Mouse (Mus musculus): ENCODE results near the gene Tmub2. TPM values are rescaled to one million over a fixed set of nuclear protein-coding genes. Genes with fewer than 3 reads are reported as not detected.
"Not testable (repeated sequence)": the region's sequence is repeated elsewhere in the genome, so short reads cannot be mapped to it uniquely, and the experiment has no call there.

Gene Tmub2
- polyA plus RNA-seq, 1 experiment from 2014 or later: 30.9 TPM

- H3K36me3 ChIP-seq (ENCODE audit: inconsistent target): no peaks in the 10 kb centered on the region
- H3K79me2 ChIP-seq (ENCODE audit: inconsistent target): no peaks in the 10 kb centered on the region
- H3K4me3 ChIP-seq (ENCODE audit: inconsistent target): no peak overlapping the region
- 97% methylated on average over 7 of the region's 7 CpGs for WGBS (ENCODE audit: missing documents)
- H3K27ac ChIP-seq: no peak overlapping the region
These were observed 21.5 kb upstream of the Tmub2 start for GRCm38 (mm10) chr11:102263211-102263610.

- no peaks in the 10 kb centered on the region for H3K79me2 ChIP-seq (ENCODE audit: inconsistent target)
- H3K4me3 ChIP-seq (ENCODE audit: inconsistent target): no peak overlapping the region
- 89% methylated on average over 14 of the region's 14 CpGs for WGBS (ENCODE audit: missing documents)
- H3K27ac ChIP-seq: no peak overlapping the region
- H3K36me3 ChIP-seq (ENCODE audit: inconsistent target): no peaks in the 10 kb centered on the region
These were observed 18.9 kb upstream of the Tmub2 start for GRCm38 (mm10) chr11:102265816-102266215.

- WGBS (ENCODE audit: missing documents): 89% methylated on average over 8 of the region's 8 CpGs
- Histone ChIP-seq H3K4me3 (ENCODE audit: inconsistent target) (no peak overlapping the region), H3K79me2 (ENCODE audit: inconsistent target) (no peaks in the 10 kb centered on the region), H3K36me3 (ENCODE audit: inconsistent target) (no peaks in the 10 kb centered on the region), H3K27ac (no peak overlapping the region)
These were observed 17.9 kb upstream of the Tmub2 start for GRCm38 (mm10) chr11:102266631-102267355.

- 10% methylated on average over 11 of the region's 11 CpGs for WGBS (ENCODE audit: missing documents)
- H3K79me2 ChIP-seq (ENCODE audit: inconsistent target): no peaks in the 10 kb centered on the region
- H3K27ac ChIP-seq: no peak overlapping the region
- no peaks in the 10 kb centered on the region for H3K36me3 ChIP-seq (ENCODE audit: inconsistent target)
- no peak overlapping the region for H3K4me3 ChIP-seq (ENCODE audit: inconsistent target)
These were observed 17.3 kb upstream of the Tmub2 start for GRCm38 (mm10) chr11:102267480-102267879.

GRCm38 (mm10) chr11:102268520-102269244, 16.0 kb upstream of the Tmub2 start, which contains the start of gene Asb16:
Gene Asb16 (plus strand): TSS chr11:102268743.
- WGBS (ENCODE audit: missing documents): 93% methylated on average over 12 of the region's 12 CpGs
- Histone ChIP-seq H3K79me2 (ENCODE audit: inconsistent target) (no peaks in the 10 kb centered on the region), H3K4me3 (ENCODE audit: inconsistent target) (no peak within 1 kb of the TSS)

GRCm38 (mm10) chr11:102276411-102276915, 8.3 kb upstream of the Tmub2 start:
- no peaks in the 10 kb centered on the region for H3K36me3 ChIP-seq (ENCODE audit: inconsistent target)
- 10% methylated on average over 28 of the region's 33 CpGs for WGBS (ENCODE audit: missing documents)
- H3K27ac ChIP-seq: no peak overlapping the region
- H3K4me3 ChIP-seq (ENCODE audit: inconsistent target): no peak overlapping the region
- H3K79me2 ChIP-seq (ENCODE audit: inconsistent target): no peaks in the 10 kb centered on the region

More at GRCm38 (mm10) chr11:102268520-102269244, 16.0 kb upstream of the Tmub2 start, which contains the start of gene Asb16:
- Histone ChIP-seq H3K27ac (no peak within 1 kb of the TSS), H3K36me3 (ENCODE audit: inconsistent target) (no peaks in the 10 kb centered on the region)

GRCm38 (mm10) chr11:102277754-102278153, 7.0 kb upstream of the Tmub2 start:
- WGBS (ENCODE audit: missing documents): 97% methylated on average over 3 of the region's 12 CpGs
- H3K4me3 ChIP-seq (ENCODE audit: inconsistent target): no peak overlapping the region

GRCm38 (mm10) chr11:102279595-102279994, 5.1 kb upstream of the Tmub2 start:
- no peaks in the 10 kb centered on the region for H3K36me3 ChIP-seq (ENCODE audit: inconsistent target)
- H3K4me3 ChIP-seq (ENCODE audit: inconsistent target): no peak overlapping the region
- 97% methylated on average over 3 of the region's 3 CpGs for WGBS (ENCODE audit: missing documents)
- no peaks in the 10 kb centered on the region for H3K79me2 ChIP-seq (ENCODE audit: inconsistent target)
- no peak overlapping the region for H3K27ac ChIP-seq

More at GRCm38 (mm10) chr11:102277754-102278153, 7.0 kb upstream of the Tmub2 start:
- no peak overlapping the region for H3K27ac ChIP-seq
- H3K36me3 ChIP-seq (ENCODE audit: inconsistent target): no peaks in the 10 kb centered on the region
- no peaks in the 10 kb centered on the region for H3K79me2 ChIP-seq (ENCODE audit: inconsistent target)

- H3K4me3 ChIP-seq (ENCODE audit: inconsistent target); H3K36me3 ChIP-seq (ENCODE audit: inconsistent target); H3K79me2 ChIP-seq (ENCODE audit: inconsistent target); H3K27ac ChIP-seq: not testable (repeated sequence)
- 83% methylated on average over 3 of the region's 6 CpGs for WGBS (ENCODE audit: missing documents)
These were observed 4.5 kb upstream of the Tmub2 start for GRCm38 (mm10) chr11:102280267-102280666.

- peak overlapping the region; percentile 98; the same call in 1 of the 2 replicates for H3K4me3 ChIP-seq (ENCODE audit: inconsistent target)
- H3K27ac ChIP-seq: no peak overlapping the region
- H3K36me3 ChIP-seq (ENCODE audit: inconsistent target): peaks cover 11% of the 10 kb centered on the region
- peaks cover 23% of the 10 kb centered on the region for H3K79me2 ChIP-seq (ENCODE audit: inconsistent target)
- 87% methylated on average over 6 of the region's 6 CpGs for WGBS (ENCODE audit: missing documents)
These were observed 809 bp upstream of the Tmub2 start for GRCm38 (mm10) chr11:102283922-102284321.

- Histone ChIP-seq H3K27ac (peak overlapping the region; percentile 80), H3K79me2 (ENCODE audit: inconsistent target) (peaks cover 23% of the 10 kb centered on the region), H3K36me3 (ENCODE audit: inconsistent target) (peaks cover 11% of the 10 kb centered on the region), H3K4me3 (ENCODE audit: inconsistent target) (peak overlapping the region; percentile 98)
- 2% methylated on average over 29 of the region's 31 CpGs for WGBS (ENCODE audit: missing documents)
These were observed 534 bp downstream of the Tmub2 start for GRCm38 (mm10) chr11:102285095-102285834.

- H3K36me3 ChIP-seq (ENCODE audit: inconsistent target): peaks cover 30% of the 10 kb centered on the region
- peaks cover 23% of the 10 kb centered on the region for H3K79me2 ChIP-seq (ENCODE audit: inconsistent target)
- 91% methylated on average over 8 of the region's 8 CpGs for WGBS (ENCODE audit: missing documents)
- H3K27ac ChIP-seq: no peak overlapping the region
- no peak overlapping the region for H3K4me3 ChIP-seq (ENCODE audit: inconsistent target)
These were observed 2.8 kb downstream of the Tmub2 start for GRCm38 (mm10) chr11:102287485-102287884.

- peaks cover 23% of the 10 kb centered on the region for H3K79me2 ChIP-seq (ENCODE audit: inconsistent target)
- no peak overlapping the region for H3K4me3 ChIP-seq (ENCODE audit: inconsistent target)
- 93% methylated on average over 8 of the region's 8 CpGs for WGBS (ENCODE audit: missing documents)
- H3K27ac ChIP-seq: no peak overlapping the region
- peaks cover 37% of the 10 kb centered on the region for H3K36me3 ChIP-seq (ENCODE audit: inconsistent target)
These were observed 3.5 kb downstream of the Tmub2 start for GRCm38 (mm10) chr11:102288027-102288804.

- Histone ChIP-seq H3K36me3 (ENCODE audit: inconsistent target) (peaks cover 43% of the 10 kb centered on the region), H3K27ac (no peak overlapping the region), H3K79me2 (ENCODE audit: inconsistent target) (peaks cover 29% of the 10 kb centered on the region), H3K4me3 (ENCODE audit: inconsistent target) (no peak overlapping the region)
- WGBS (ENCODE audit: missing documents): 83% methylated on average over 2 of the region's 2 CpGs
These were observed 4.2 kb downstream of the Tmub2 start for GRCm38 (mm10) chr11:102288913-102289312.
